Mouse (Mus musculus) kidney, postnatal 10 days (tissue): ENCODE measurements around the gene Cdhr3.

Experiments used
- DNase-seq: peaks from one replicate; pipeline ENCODE4 v3.0.0; 2021; ENCODE audit warnings: mixed read lengths

Cdhr3 gene

GRCm38 (mm10) chr12:33034343-33035088 is 58.2 kb downstream of the Cdhr3 start:
- DNase-seq = no peak

- DNase-seq = no peak
Measured at GRCm38 (mm10) chr12:33033221-33033620, 59.5 kb downstream of the Cdhr3 start.

DNA sequence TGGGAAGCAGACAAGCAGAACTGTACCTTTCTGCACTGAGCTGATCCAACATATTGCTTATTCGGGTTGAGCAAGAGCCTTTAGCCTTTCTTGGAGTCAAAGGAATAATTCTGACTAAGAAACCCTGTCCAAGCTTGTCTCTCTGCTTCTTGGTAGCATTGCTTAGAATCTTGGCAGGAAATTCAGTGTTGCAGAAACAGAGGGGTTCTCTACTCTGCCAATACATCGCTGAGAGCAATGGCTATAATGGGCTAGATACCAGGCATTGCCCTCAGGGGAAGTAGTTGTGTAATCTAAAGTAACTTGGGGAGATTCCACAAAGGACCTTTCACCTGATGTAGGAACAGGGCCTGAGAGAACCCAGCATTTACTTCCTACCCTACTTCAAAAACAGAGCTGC is 62.1 kb downstream of the Cdhr3 start:
- DNase-seq = no peak

DNA sequence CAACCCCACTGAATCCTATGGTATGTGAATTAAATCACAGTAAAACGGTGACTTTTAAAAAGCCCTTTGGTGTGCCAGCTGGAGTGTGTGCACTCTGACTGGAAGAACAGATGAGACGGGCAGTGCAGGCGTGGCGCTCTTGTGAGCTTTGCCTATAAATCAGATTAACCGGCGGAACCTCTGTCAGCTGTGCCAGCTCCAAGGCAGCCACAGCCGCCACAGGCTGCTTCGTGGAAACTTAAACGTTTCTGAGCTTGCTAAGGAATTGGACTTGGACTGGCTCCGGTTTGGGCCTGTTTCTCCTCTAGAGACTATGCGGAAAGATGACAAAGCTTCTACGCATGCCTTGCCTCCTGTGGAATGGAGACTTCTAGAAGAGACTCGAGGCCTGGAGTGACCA is 62.6 kb downstream of the Cdhr3 start:
- no peak for DNase-seq

GRCm38 (mm10) chr12:33028708-33029107 is 64.0 kb downstream of the Cdhr3 start:
- DNase-seq = no peak

- DNase-seq = peak; percentile 42
Measured at GRCm38 (mm10) chr12:33028109-33028691, 64.5 kb downstream of the Cdhr3 start.

GRCm38 (mm10) chr12:33027093-33027492 is 65.6 kb downstream of the Cdhr3 start:
- peak; percentile 83 for DNase-seq

- DNase-seq = no peak
Measured at GRCm38 (mm10) chr12:33024524-33024923, 68.2 kb downstream of the Cdhr3 start.

GRCm38 (mm10) chr12:33021751-33022150 is 70.9 kb downstream of the Cdhr3 start:
- DNase-seq = no peak

DNA sequence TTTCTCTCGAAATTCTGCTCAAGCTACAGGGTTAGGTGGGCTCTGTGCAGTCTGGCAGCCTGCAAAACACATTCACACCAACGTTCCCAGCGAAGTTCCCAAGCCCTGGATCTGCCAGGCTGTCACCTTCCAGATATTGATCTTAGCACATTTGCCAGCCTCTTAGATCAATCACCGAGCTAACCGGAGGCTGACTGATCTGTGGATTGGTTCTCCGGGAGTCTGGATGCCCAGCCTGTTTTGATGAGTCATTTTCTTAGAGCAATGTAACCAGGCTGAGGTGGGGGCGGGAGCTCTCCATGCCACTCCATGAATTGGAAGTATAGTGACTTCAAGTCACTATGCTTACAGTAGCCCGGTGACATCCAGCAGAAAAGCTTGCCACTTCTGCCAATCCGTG is 71.5 kb downstream of the Cdhr3 start:
- DNase-seq = no peak

DNA sequence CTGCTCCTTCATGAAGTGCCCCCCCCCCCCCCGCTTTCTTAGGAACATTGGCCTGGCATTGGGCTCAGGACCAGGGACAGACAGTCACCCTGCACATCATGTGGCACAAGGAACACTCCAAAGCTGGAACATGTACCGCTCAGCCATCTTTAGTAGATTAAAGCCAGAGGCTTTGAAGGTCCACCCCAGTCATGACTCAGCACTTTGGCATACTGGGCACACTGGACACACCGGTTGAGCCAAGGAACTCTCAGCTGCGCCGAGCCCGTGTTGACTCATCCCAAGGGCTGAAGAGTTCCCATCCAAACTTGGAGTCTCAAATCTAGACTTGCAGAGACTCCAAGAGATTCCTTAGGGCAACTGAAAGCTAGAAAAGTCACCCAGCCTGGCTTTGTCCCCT is 72.7 kb downstream of the Cdhr3 start:
- DNase-seq = peak; percentile 14

- DNase-seq = no peak
Measured at GRCm38 (mm10) chr12:33018601-33019000, 74.1 kb downstream of the Cdhr3 start.

DNA sequence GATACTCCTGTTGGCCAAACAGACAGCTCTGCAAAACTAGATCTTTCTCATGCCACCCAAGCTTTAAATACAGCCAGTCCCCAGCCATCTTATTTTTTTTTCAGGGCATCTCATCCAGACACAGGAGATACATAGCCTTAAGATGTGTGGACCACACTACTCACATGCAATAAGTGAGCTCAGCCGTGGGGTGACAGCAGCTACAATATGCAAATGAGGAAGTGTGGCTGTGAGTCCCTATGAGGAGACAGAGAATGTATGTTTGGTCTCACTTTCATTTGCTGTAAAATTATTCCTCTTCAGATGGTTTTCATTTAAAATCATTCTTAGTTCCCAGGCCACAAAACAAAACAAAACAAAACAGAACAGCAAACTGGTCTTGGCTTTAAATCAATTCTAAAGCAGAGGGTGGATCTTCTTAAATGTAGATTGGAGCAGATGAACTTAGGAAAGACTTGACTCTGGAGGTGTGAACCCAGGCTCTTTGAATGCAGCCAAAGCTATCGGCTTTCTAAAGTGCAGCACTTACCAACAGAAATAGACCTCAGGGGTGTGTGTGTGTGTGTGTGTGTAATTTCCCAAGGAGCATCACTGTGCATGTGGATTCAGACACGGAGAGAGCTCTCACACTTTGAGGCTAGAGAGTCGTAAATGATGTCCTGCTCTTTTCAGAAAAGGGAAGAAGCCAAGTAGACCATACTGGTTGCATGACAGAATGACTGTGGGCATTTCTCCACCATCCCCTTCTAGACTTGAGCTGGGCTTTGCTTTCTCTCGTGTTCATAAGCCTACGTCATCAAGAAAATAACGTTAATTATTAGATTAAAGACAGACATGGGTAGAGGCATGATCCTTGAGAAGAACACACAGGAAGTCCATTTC is 75.6 kb downstream of the Cdhr3 start:
- DNase-seq = no peak

- DNase-seq = peak; percentile 69
Measured at GRCm38 (mm10) chr12:33015103-33015502, 77.6 kb downstream of the Cdhr3 start.

DNA sequence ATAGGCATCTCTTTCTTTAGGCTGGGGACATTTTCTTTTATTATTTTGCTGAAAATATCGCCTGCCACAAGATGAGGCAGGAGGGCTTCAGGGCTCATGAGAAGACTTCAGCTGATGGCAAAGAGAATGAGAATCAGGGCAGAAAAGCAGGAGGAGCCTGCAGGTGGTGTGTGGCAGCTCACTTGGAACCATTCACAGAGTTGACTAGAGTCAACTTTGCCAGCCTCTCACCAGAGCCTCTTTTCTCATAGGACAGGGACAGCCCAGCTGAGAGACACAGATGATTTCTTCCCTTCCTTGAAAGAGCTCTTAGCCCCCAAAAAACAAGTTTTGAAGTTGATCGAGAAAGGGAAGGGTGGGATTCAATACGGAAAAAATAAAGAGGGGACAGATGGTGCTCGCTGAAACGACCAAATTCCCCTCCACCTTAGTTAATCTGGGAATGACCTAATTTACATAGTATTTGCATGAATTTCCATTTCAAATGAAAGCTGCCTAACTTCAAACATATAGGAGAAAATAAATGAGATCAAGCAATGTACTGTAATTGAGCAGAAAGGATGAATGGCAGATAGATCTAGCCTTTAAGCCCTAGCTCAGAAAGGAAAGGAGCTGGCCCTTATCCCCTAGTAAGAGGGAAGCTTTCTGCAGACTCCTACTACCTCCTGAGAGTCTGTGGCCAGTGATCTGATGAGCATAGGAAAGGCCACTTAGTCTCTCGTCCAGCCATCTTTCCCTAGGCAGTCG is 78.5 kb downstream of the Cdhr3 start:
- no peak for DNase-seq

DNA sequence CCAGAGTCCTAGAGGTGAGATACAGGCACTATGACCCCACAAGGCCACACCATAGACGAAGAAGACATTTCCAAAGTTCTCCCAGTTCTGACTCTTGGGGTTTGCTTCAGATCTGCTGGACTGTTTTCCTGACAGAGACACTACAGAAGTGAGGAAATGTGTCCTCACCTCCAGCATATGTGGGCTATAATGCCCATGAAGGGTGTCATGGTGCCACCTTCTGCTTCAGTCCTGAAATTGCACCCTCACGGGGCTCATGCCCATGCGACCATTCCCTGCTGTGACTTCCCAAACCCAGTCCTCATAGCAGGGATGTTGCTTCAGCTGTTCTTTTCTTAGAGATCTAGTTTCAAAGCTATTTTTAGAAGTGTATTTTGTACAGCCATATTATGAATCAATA is 82.6 kb downstream of the Cdhr3 start:
- peak; percentile 69 for DNase-seq

DNA sequence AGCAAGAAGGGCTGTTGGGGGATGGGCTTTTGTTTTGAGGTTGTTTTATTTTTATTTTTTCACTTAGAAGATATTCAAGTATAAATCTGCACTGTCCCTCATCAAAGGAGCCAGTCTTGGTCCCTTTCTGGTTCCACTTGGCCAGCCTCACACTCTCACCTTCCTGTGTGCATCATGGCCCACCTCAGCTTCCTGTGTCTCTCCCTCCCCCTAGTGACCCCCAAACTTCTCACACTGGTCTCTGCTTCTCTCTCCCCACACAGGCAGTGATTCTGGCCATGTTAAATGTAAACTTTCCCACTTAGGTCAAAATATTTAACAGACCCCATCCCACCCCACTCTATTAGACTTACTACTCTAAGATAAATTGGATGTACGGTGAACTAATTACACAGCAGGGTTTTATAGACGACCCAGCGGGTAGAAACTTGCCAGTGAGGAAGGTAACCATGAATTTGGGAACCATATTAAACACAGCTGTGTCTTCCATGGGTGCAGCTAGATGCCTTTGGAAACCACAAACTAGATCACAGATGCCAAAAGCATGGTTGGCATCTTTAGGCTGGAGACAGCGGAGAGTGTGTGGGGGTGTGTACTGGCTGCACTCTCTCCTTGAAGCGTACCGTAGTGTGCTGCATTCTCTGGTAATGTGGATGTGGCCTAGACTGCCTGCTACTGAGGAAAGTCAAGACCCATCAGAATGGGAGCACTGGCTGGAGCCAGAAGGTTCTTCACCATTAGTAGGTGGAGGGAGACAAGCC is 83.3 kb downstream of the Cdhr3 start:
- DNase-seq = no peak

DNA sequence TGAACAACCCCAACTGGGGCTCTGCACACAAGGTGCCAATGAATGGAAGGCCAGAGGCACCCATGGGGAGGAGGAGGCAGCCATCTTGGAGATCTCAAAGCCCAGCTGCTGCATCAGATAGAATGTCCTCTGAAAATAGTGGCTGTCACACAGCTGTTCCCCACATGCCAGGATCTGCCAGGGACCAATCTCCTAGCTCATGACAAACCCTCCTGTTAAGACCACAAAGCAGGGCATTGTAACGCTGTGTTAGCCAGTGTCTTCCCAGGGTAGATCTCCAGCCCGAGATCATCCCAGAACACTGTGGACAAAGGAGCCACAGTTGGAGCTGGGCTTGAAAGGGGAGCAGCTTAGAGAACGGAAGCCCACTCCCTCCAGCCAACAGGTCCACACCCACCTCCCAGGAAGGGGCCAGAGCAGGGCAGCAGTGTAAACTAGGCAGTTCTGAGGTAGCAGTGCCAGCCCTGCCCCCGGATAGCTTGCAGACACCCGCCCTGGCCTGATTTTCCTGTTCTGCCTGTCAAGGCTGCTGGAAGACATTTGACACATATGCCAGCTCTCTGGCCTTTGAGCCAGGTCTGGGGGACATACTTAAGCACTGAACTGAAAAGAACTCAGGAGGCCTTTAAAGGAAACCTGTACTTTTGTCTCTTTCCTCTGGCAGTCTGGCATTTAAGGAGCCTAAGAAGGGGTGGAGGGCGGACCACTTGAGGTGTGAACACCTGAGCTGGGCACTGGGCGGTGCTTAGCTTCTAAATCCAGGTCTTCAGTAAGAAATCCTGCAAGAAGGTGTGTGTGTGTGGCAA is 84.2 kb downstream of the Cdhr3 start:
- peak; percentile 72 for DNase-seq

DNA sequence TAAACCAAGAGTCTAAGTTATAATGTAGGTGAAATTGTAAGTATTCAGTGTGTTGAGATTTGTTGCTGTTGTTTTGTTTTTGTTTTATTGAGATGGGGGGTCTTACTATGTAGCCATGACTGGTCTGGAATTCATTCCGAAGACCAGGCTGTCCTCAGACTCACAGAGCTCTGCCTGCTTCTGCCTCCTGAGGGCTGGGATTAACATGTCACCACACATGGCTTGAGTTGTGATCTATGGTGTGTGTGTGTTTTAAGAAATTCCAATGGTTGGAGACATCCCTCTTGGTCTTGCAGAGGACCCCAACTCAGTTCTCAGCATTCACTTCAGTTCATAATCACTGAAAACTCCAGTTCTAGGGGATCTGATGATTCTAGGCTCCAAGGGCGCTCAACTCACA is 85.5 kb downstream of the Cdhr3 start:
- DNase-seq = no peak

GRCm38 (mm10) chr12:33005858-33006257 is 86.8 kb downstream of the Cdhr3 start:
- DNase-seq = no peak

DNA sequence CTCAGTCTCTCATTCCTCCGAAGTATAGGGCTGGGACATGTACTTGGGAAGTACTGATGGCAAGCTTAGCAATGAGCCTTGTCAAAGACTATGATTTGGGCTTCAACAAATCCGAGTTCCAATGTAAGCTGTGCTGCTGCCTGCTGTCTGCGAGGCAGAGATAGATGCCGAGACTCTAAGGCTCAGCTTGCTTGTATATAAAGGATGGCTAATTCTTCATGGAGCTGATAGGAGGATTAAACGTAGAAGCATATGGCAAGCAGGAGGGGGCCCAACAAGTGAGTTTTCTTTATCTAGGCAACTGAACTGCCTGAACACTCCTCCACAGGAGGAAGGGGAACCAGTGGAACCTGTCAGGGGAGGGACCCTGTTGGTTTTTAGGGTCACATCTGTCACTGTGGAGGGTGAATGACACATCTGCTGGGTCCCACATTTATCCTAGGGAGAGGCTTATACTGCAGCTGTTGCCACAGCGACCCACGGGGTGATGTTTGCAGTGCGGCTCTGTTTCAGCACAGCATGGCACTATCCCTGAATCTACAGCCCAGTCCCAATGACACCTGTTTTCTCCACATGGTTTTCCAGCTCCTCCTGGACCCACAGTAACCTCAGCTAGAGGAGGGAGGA is 89.2 kb downstream of the Cdhr3 start:
- no peak for DNase-seq
